Mouse (Mus musculus) brain, embryonic 18.5 days (tissue): ENCODE measurements around the gene Ttc14.

Experiments
- DNase-seq: peaks from one replicate; pipeline ENCODE4 v3.0.0-alpha.2; 2012; ENCODE audit warnings: low read depth, low spot score

Gene Ttc14

GRCm38 (mm10) chr3:33799617-33800512, at the start of gene Ttc14:
TSS of gene Ttc14 (plus strand) at chr3:33799832.
- DNase-seq, result peak; percentile 91

- DNase-seq, result peak; percentile 39
Measured at GRCm38 (mm10) chr3:33790975-33791374, 8.7 kb upstream of the Ttc14 start.

- no peak for DNase-seq
Measured at GRCm38 (mm10) chr3:33800513-33800820, 835 bp downstream of the Ttc14 start.

- DNase-seq, result no peak
Measured at GRCm38 (mm10) chr3:33807151-33807550, 7.5 kb downstream of the Ttc14 start.

- no peak for DNase-seq
Measured at GRCm38 (mm10) chr3:33824135-33824946, 24.7 kb downstream of the Ttc14 start.

- no peak for DNase-seq
Measured at GRCm38 (mm10) chr3:33832351-33832750, 32.7 kb downstream of the Ttc14 start.

GRCm38 (mm10) chr3:33836576-33836975, 36.9 kb downstream of the Ttc14 start:
- DNase-seq, result no peak

- no peak for DNase-seq
Measured at GRCm38 (mm10) chr3:33838877-33839276, 39.2 kb downstream of the Ttc14 start.

- DNase-seq, result peak; percentile 71
Measured at GRCm38 (mm10) chr3:33843801-33844632, 44.4 kb downstream of the Ttc14 start, which contains the start of gene Ccdc39. TSS of gene Ccdc39 (minus strand) at chr3:33844310.

- no peak for DNase-seq
Measured at GRCm38 (mm10) chr3:33846639-33847038, 47.0 kb downstream of the Ttc14 start.

- DNase-seq, result no peak
Measured at GRCm38 (mm10) chr3:33850856-33851255, 51.2 kb downstream of the Ttc14 start.

GRCm38 (mm10) chr3:33853062-33853461, 53.4 kb downstream of the Ttc14 start:
- DNase-seq, result no peak

- no peak for DNase-seq
Measured at GRCm38 (mm10) chr3:33858939-33859338, 59.3 kb downstream of the Ttc14 start.

GRCm38 (mm10) chr3:33864000-33864540, 64.4 kb downstream of the Ttc14 start:
- no peak for DNase-seq
